Mouse (Mus musculus) layer of hippocampus, adult 2 months (tissue): Measurements from ENCODE around the gene Gm13275. TPM values are rescaled to one million over a fixed set of nuclear protein-coding genes. Genes with fewer than 3 reads are reported as not detected.
A peak's percentile ranks its signal among the peaks of the same experiment; 100 is the strongest.

Experiments
- DNase-seq, 2 experiments: peaks; one replicate each; pipeline ENCODE4 v3.0.0; 2022; ENCODE audit warnings: low spot score in 2 of 2
- H3K27ac ChIP-seq: fragments of 200-600 bp; 2 replicates; pipeline ENCODE4 v1.8.1; 2022
- H3K4me3 ChIP-seq: fragments of 200-600 bp; 2 replicates; pipeline ENCODE4 v1.8.1; 2022; ENCODE audit warnings: mild to moderate bottlenecking
- CTCF ChIP-seq: fragments of 200-600 bp; conservative IDR thresholded peaks from 2 replicates; pipeline ENCODE4 v1.8.1; 2022; ENCODE audit warnings: antibody characterized with exemption, mild to moderate bottlenecking, moderate library complexity
- total RNA-seq, 2 experiments: library from RNA; stranded (reverse); gene quantifications; 2 replicates each; pipeline ENCODE4 v1.2.3; 2021

The Gm13275 gene
- total RNA-seq, 2 experiments from 2014 or later, result not detected

GRCm38 (mm10) chr4:88838828-88839227 is 44.5 kb downstream of the Gm13275 start:
- peak; percentile 87 for TF ChIP-seq CTCF
- Histone ChIP-seq H3K4me3 (no peak overlapping the region), H3K27ac (no peak overlapping the region)
- DNase-seq, result peak in 1 of 2 experiments; percentile 23

GRCm38 (mm10) chr4:88840058-88840457 is 45.8 kb downstream of the Gm13275 start:
- Histone ChIP-seq H3K27ac (no peak overlapping the region), H3K4me3 (no peak overlapping the region)
- TF ChIP-seq CTCF, result no peak
- no peak for DNase-seq

GRCm38 (mm10) chr4:88841438-88841911 is 47.2 kb downstream of the Gm13275 start, which contains the start of gene Ifna4:
Ifna4 (plus strand) TSS chr4:88841861.
- Histone ChIP-seq H3K27ac (no peak within 1 kb of the TSS), H3K4me3 (no peak within 1 kb of the TSS)
- no peak for DNase-seq
- TF ChIP-seq CTCF, result no peak

Other genes with a start within 250 kb of the Gm13275 start
- not detected for gene Ifna15, start 236.2 kb upstream of the Gm13275 start, total RNA-seq
- gene Ifna14, start 222.7 kb upstream of the Gm13275 start, total RNA-seq, result not detected
- not detected for gene Ifna9, start 202.1 kb upstream of the Gm13275 start, total RNA-seq
- gene Ifna12, start 191.1 kb upstream of the Gm13275 start, total RNA-seq, result not detected
- gene C87499, start 160.1 kb upstream of the Gm13275 start, total RNA-seq, result not detected
- gene Ifna13, start 150.0 kb upstream of the Gm13275 start, total RNA-seq, result not detected
- gene Ifna16, start 117.6 kb upstream of the Gm13275 start, total RNA-seq, result not detected
- gene Ifna2, start 110.6 kb upstream of the Gm13275 start, total RNA-seq, result not detected
- not detected for gene Ifnab, start 103.1 kb upstream of the Gm13275 start, total RNA-seq
- 1 to 10 TPM; 1.3 to 1.5 TPM for gene Gm26566, start 72.7 kb upstream of the Gm13275 start, total RNA-seq
- 100 to 1,000 TPM; 105 to 107 TPM for gene Klhl9, start 72.0 kb upstream of the Gm13275 start, total RNA-seq
- not detected for gene Gm13271, start 39.6 kb upstream of the Gm13275 start, total RNA-seq
- not detected for gene Gm13283, start 34.4 kb upstream of the Gm13275 start, total RNA-seq
- not detected for gene Gm13290, start 20.7 kb upstream of the Gm13275 start, total RNA-seq
- gene Gm13289, start 17.6 kb upstream of the Gm13275 start, total RNA-seq, result not detected
- not detected for gene Gm13272, start 14.6 kb upstream of the Gm13275 start, total RNA-seq
- not detected for gene Ifnz, start 12.4 kb upstream of the Gm13275 start, total RNA-seq
- gene Gm13276, start 8.8 kb upstream of the Gm13275 start, total RNA-seq, result not detected
- gene Gm13277, start 5.9 kb upstream of the Gm13275 start, total RNA-seq, result not detected
- gene Gm13278, start 2.9 kb upstream of the Gm13275 start, total RNA-seq, result not detected
- not detected for gene Gm13279, start 2.9 kb downstream of the Gm13275 start, total RNA-seq
- gene Gm13285, start 5.2 kb downstream of the Gm13275 start, total RNA-seq, result not detected
- not detected for gene Gm13287, start 8.8 kb downstream of the Gm13275 start, total RNA-seq
- gene Gm13288, start 11.0 kb downstream of the Gm13275 start, total RNA-seq, result not detected
- gene Ifna7, start 21.7 kb downstream of the Gm13275 start, total RNA-seq, result not detected
- gene Ifna11, start 25.5 kb downstream of the Gm13275 start, total RNA-seq, result not detected
- not detected for gene Ifna6, start 32.9 kb downstream of the Gm13275 start, total RNA-seq
- not detected for gene Ifna5, start 41.0 kb downstream of the Gm13275 start, total RNA-seq
- not detected for gene Ifna4, start 47.4 kb downstream of the Gm13275 start, total RNA-seq
- gene Ifna1, start 55.6 kb downstream of the Gm13275 start, total RNA-seq, result not detected
- gene Ifne, start 85.7 kb downstream of the Gm13275 start, total RNA-seq, result not detected